Mouse (Mus musculus): ENCODE data around the gene Spns3. TPM values are rescaled to one million over a fixed set of nuclear protein-coding genes. Genes with fewer than 3 reads are reported as not detected.
A peak's percentile ranks its signal among the peaks of the same experiment; 100 is the strongest.

Gene Spns3
- total RNA-seq, 4 experiments from 2014 or later: 0.32 to 1.1 (median 0.68) TPM

DNA sequence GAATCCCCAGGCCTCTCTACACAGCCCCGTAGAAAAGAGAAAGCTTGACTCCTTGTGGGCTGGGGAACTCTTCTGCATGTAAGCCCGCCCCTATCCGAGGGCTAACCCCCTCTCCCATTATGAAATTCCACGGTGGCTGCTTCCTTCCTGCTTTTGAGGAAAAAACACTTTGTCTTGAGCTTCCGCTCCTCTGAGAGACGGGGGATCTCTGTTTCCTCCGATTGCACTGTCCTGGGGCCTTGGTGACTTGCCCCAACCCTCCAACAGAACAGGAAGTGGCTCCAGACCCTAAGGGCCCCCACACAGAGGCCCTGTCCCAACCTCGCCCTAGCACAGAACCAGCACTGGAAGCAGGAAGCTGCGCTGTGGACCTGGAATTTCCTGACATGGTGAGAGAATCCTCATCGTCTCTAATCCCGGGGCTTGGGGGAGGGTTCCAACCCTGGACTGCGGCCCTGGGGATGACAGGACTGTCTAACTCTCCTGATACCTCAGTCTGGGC is 92.3 kb downstream of the Spns3 start:
- DNase-seq (ENCODE audit: low spot score in 2 of 2): no peak

DNA sequence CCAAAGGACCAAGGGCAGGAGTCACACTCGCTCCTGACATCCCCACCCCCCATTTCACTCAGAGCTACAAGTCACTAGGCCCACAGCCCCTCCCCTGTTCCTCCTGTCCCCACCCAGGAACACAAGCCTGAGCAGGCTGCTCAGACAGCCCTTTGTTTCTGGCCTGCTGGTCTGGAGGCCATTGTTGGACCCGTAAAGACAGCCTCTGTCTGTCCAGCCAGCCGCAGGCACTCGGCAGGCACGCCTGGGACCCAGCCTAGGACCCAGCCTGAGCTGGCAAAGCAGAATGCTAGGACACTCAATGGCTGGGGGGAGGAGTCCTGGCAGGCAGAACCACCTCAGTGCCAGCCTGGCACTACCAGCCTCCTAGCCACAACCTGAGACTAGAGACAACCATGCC is 94.6 kb downstream of the Spns3 start:
- DNase-seq (ENCODE audit: low spot score in 2 of 2): peak in 1 of 2 experiments; percentile 85

DNA sequence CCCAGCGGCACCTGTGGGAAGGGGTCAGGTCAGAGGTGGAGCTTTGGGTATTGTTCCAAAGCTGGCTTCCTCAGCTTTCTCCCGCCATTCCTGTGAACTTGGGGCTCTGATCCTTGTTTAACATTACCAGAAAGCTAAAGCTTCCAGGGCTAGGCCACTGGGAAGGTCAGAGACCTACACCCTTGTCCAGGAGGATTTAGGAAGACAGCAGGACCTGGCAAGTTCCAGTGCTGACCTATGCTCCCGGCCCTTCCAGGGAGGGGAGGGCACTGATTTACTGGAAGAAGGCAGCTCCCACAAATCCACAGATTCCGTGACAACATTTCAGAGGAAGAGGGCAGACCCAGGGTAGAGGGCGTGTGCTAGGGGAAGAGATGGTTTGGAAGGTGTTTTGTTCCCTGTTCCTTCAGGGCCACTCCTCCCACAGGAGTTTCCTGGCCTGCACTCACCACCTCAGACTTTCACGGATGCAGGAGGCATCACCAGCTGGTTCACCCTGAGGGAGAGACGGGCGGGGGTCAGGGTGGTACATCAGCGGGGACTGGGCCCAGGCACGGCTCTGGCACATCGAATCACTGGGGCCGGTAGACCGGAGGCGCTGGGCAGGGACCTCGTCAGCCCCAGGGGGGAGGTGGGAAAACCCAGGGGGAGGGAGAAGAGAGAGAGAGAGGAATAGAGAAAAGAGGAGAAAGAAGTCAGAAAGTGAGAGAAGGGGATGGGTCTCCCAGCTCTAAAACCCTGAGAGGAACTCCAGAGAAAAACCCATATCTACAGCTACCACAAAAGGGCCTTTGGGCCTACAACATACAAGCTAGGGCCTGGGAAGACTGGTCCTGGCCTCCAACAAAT is 97.0 kb downstream of the Spns3 start:
- no peak for DNase-seq (ENCODE audit: low spot score in 2 of 2)

DNA sequence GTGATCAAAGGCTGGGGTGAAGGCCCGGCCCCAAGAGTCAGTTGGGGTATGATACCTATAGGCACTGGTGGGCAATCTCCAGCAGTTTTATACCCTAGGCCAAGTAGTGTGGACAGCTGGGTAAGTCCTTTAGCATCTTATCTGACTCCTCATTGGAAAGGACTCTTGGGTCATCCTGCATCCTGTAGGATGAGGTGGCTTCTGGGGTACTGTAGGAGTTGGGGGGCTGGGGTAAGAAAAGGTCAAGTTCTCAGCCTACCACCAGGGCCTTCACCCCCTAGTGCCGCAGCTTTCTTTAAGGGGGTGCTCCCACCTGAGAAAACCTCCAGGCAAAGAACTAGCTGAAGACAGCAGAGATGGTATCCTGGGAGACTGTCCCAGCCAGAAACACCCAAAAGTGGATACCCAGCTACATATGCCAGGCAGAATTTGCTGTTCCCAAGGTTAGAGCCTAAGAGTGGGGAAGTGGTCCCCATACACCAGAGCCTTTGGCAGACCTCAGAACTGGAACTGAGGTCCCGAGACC is 98.1 kb downstream of the Spns3 start:
- DNase-seq (ENCODE audit: low spot score in 2 of 2): no peak

DNA sequence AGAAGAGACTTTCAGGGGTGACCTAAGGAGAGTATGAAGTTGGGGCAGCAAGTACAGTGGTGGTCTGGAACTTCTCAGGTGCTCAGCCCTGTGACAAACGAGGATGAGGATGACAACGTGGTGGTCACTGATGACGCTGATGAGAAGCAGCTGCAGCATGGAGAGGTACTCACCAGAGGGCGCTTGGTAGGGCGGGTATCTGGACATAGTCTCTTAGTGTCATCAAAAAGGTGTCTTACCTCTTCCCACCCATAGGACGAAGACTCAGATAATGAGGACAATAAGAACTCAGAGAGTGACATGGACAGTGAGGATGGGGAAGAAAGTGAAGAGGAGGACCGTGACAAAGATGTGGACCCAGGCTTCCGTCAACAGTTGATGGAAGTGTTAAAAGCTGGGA is 102.8 kb downstream of the Spns3 start:
- DNase-seq (ENCODE audit: low spot score in 2 of 2): no peak

DNA sequence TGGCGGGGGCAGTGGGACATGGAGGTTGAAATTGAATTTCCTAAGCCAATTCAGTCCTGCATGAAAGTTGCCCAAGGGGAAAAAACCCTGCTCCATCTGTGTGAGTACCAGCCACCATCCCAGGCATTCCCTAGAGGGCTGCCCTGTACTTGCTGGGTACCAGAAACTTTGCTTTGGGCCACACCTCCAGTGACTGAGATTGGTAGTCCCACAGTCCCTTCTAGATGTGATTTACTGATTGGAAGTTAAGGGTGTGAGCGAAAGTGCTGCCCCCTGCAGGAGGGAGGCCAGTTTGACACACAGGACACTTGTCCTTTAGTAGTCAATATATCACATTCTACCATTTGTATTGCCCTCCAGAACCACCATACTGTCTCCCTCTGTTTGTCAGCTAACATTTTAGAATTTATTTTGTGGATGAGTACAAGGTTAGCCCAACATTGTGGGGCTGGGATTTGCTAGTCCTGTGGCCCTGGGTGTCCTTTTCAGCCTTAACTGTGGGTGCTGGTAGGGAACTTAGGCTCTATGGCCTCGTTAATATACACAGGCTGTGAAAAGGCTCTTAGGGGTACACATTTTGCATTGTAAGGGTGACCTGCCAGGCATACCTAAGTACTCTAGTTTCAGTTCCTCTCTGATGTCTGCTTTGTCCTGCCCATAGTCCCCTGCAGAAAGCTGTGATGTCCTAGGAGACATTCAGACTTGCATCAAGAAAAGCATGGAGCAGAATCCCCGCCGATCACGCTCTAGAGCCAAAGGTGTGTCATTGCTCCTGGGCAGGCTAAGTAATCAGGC is 103.8 kb downstream of the Spns3 start:
- DNase-seq (ENCODE audit: low spot score in 2 of 2): peak in 1 of 2 experiments; percentile 8

Other genes starting within 250 kb of the Spns3 start
- 10 to 100 TPM in 2 of 4 experiments, 1 to 10 TPM in 2; 5.6 to 11.8 (median 10.1) TPM for gene Xaf1, start 248.9 kb downstream of the Spns3 start, total RNA-seq (2022)
- not detected for gene Fbxo39, start 236.1 kb downstream of the Spns3 start, total RNA-seq (2022)
- gene Tekt1, start 188.1 kb downstream of the Spns3 start, total RNA-seq (2022): 1 to 10 TPM; 1.3 to 3.5 (median 2.5) TPM
- gene Smtnl2, start 138.8 kb downstream of the Spns3 start, total RNA-seq (2022): 1 to 10 TPM in 2 of 4 experiments, under 1 TPM in 2; 0.89 to 2.9 (median 1.1) TPM
- gene Ggt6, start 115.0 kb downstream of the Spns3 start, total RNA-seq (2022): under 1 TPM in 1 of 4 experiments, not detected in 3; 0.23 TPM
- 10 to 100 TPM; 48.1 to 54.6 (median 51.3) TPM for gene Mybbp1a, start 109.2 kb downstream of the Spns3 start, total RNA-seq (2022)
- gene Spns2, start 60.6 kb downstream of the Spns3 start, total RNA-seq (2022): 10 to 100 TPM; 47.3 to 55.4 (median 51.1) TPM
- 10 to 100 TPM; 41.9 to 47.2 (median 44.4) TPM for gene Ube2g1, start 56.8 kb upstream of the Spns3 start, total RNA-seq (2022)
- 10 to 100 TPM; 32.6 to 35.6 (median 35.1) TPM for gene Ankfy1, start 139.5 kb upstream of the Spns3 start, total RNA-seq (2022)
- gene Cyb5d2, start 245.6 kb upstream of the Spns3 start, total RNA-seq (2022): 10 to 100 TPM; 16.9 to 18.6 (median 17.7) TPM
- gene Zzef1, start 245.7 kb upstream of the Spns3 start, total RNA-seq (2022): 10 to 100 TPM; 39.9 to 45.9 (median 42.9) TPM

All from left cerebral cortex, adult 8-10 months (tissue).